Mouse (Mus musculus) ES-E14 (cell line): ENCODE results near the gene Ldlrad3.

Source experiments
- HCFC1 ChIP-seq: IDR thresholded peaks from 2 replicates; pipeline ENCODE4 v1.6.1; 2012; ENCODE audit warnings: low read length, inconsistent platforms, borderline replicate concordance; ENCODE audit not compliant: insufficient read depth
- MAFK ChIP-seq: IDR thresholded peaks from 2 replicates; pipeline ENCODE4 v1.6.1; 2014; ENCODE audit warnings: mild to moderate bottlenecking, low read depth, low read length, inconsistent platforms; ENCODE audit not compliant: insufficient read depth
- ZC3H11A ChIP-seq: IDR thresholded peaks from 2 replicates; pipeline ENCODE4 v1.6.1; 2012; ENCODE audit warnings: low read depth, mild to moderate bottlenecking, inconsistent platforms, low read length, borderline replicate concordance
- ZNF384 ChIP-seq: IDR thresholded peaks from 2 replicates; pipeline ENCODE4 v1.6.1; 2012; ENCODE audit warnings: low read depth, low read length, inconsistent platforms

DNA sequence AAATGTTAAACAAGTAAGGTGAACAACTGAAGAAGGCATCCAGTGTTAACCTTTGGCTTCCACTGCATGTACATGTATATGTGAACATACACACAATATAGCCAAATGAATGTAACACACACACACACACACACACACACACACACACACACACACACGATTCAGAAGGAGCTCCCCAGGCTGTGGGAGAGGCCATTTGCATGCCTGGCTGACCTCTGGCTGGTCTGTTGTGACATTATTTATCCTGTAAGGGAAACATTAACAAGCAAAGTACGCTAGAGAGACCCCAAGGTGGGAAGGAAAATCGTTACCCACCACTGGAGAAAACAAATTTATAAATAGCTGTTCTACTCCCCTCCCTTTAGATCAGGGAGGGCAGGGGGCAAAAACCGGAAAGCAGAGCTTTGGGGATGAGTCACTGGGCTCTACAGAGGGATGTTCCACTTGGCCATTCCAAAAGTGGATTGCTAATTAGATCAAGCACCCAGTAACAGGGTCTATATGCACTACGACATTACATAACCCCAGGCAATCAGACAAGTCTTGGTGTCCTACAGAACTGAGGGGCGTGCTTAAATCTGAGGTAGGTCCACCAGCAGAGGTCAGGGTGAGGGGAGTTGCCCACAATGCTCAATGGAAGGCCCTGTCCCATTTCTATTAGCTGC lies 174.7 kb downstream of the Ldlrad3 start:
- no peak for TF ChIP-seq HCFC1
- TF ChIP-seq MAFK = no peak
- TF ChIP-seq ZNF384 = no peak
- no peak for TF ChIP-seq ZC3H11A
